Mouse (Mus musculus): ENCODE measurements at regions not wholly inside any gene's neighbourhood (a gene's known extent, or its start where the extent isn't known, plus 50 kb on each side); places are given as distances from the start of the nearest gene placed in this dataset.

- DNase-seq: no peak
Measured at GRCm38 (mm10) chr8:26288163-26288562, 168.8 kb downstream of the Gm45692 start.

GRCm38 (mm10) chr8:26298066-26298804, 178.9 kb downstream of the Gm45692 start:
- DNase-seq: no peak

- no peak for DNase-seq
Measured at GRCm38 (mm10) chr8:26300246-26300645, 180.9 kb downstream of the Gm45692 start.

GRCm38 (mm10) chr8:26301961-26302360, 182.6 kb downstream of the Gm45692 start:
- no peak for DNase-seq

- DNase-seq: no peak
Measured at GRCm38 (mm10) chr8:26304566-26304965, 185.2 kb downstream of the Gm45692 start.

- no peak for DNase-seq
Measured at GRCm38 (mm10) chr8:26305061-26305879, 185.9 kb downstream of the Gm45692 start.

- DNase-seq: no peak
Measured at GRCm38 (mm10) chr8:26308121-26308641, 188.8 kb downstream of the Gm45692 start.

GRCm38 (mm10) chr8:26309764-26310163, 190.4 kb downstream of the Gm45692 start:
- no peak for DNase-seq

GRCm38 (mm10) chr8:26323606-26324350, 204.4 kb downstream of the Gm45692 start:
- no peak for DNase-seq

GRCm38 (mm10) chr8:26324606-26325005, 205.3 kb downstream of the Gm45692 start:
- no peak for DNase-seq

GRCm38 (mm10) chr8:26329813-26330212, 210.5 kb downstream of the Gm45692 start:
- no peak for DNase-seq

GRCm38 (mm10) chr8:26336906-26337650, 217.7 kb downstream of the Gm45692 start:
- DNase-seq: no peak

- peak; percentile 62 for DNase-seq
Measured at GRCm38 (mm10) chr8:26345078-26345477, 225.7 kb downstream of the Gm45692 start.

- peak; percentile 36 for DNase-seq
Measured at GRCm38 (mm10) chr8:26349231-26349630, 229.9 kb downstream of the Gm45692 start.

GRCm38 (mm10) chr8:26349854-26350253, 230.5 kb downstream of the Gm45692 start:
- no peak for DNase-seq

GRCm38 (mm10) chr8:26350616-26351015, 231.3 kb downstream of the Gm45692 start:
- no peak for DNase-seq

- peak; percentile 26 for DNase-seq
Measured at GRCm38 (mm10) chr8:26351643-26352540, 232.6 kb downstream of the Gm45692 start.

- no peak for DNase-seq
Measured at GRCm38 (mm10) chr8:26352541-26353010, 233.2 kb downstream of the Gm45692 start.

GRCm38 (mm10) chr8:26353476-26353875, 234.1 kb downstream of the Gm45692 start:
- DNase-seq: no peak

GRCm38 (mm10) chr8:26354516-26354915, 235.2 kb downstream of the Gm45692 start:
- no peak for DNase-seq

- DNase-seq: no peak
Measured at GRCm38 (mm10) chr8:26356801-26357200, 237.5 kb downstream of the Gm45692 start.

Measured in cerebellum, adult 11-12 months (tissue).